Mouse (Mus musculus) neural tube, embryonic 15.5 days (tissue): Measurements from ENCODE around the gene Myo7a. TPM values are rescaled to one million over a fixed set of nuclear protein-coding genes. Genes with fewer than 3 reads are reported as not detected.

Experiments used
- ATAC-seq: fragments of 200-750 bp; cut with Nextera tagmentation; 2 replicates; pipeline ENCODE4 v1.8.0; 2017; ENCODE audit warnings: mild to moderate bottlenecking, moderate TSS enrichment, moderate library complexity; ENCODE audit not compliant: low FRiP score
- H3K27ac ChIP-seq: fragments of 300-500 bp; sonication (generic); replicated peaks from 2 replicates; pipeline ENCODE4 v1.5.1; 2015; ENCODE audit warnings: mild to moderate bottlenecking, inconsistent platforms
- H3K27me3 ChIP-seq: fragments of 300-500 bp; sonication (generic); replicated peaks from 2 replicates; pipeline ENCODE4 v1.6.1; 2015; ENCODE audit warnings: inconsistent platforms
- H3K36me3 ChIP-seq: fragments of 300-500 bp; sonication (generic); 2 replicates; pipeline ENCODE4 v1.6.1; 2015; ENCODE audit warnings: inconsistent platforms
- H3K4me1 ChIP-seq: fragments of 300-500 bp; sonication (generic); 2 replicates; pipeline ENCODE4 v1.6.1; 2015; ENCODE audit warnings: inconsistent platforms
- H3K4me2 ChIP-seq: fragments of 300-500 bp; sonication (generic); 2 replicates; pipeline ENCODE4 v1.6.1; 2015; ENCODE audit warnings: inconsistent platforms, mild to moderate bottlenecking, moderate library complexity
- H3K4me3 ChIP-seq: fragments of 300-500 bp; sonication (generic); replicated peaks from 2 replicates; pipeline ENCODE4 v1.5.1; 2015; ENCODE audit warnings: mild to moderate bottlenecking, inconsistent platforms
- H3K9ac ChIP-seq: fragments of 300-500 bp; sonication (generic); replicated peaks from 2 replicates; pipeline ENCODE4 v1.6.1; 2015; ENCODE audit warnings: mild to moderate bottlenecking, inconsistent platforms
- H3K9me3 ChIP-seq: fragments of 300-500 bp; sonication (generic); replicated peaks from 2 replicates; pipeline ENCODE4 v1.6.1; 2016; ENCODE audit warnings: inconsistent platforms
- WGBS: fragments of 180-500 bp; shearing (Covaris S2); methylation state at CpG from one replicate; pipeline ENCODE4 v1.1.7; 2015; ENCODE audit warnings: mixed read lengths; 5-methylcytosine and 5-hydroxymethylcytosine counted together
- polyA plus RNA-seq: library from polyadenylated mRNA; unstranded; fragments of >200 nt; fragmentation: Nextera tagmentation; extraction: Ambion mirVana; gene quantifications from 2 replicates; pipeline ENCODE4 v1.2.1, GENCODE M21; 2015

The Myo7a gene
- polyA plus RNA-seq, 1 experiment from 2014 or later, result 16.0 TPM

DNA sequence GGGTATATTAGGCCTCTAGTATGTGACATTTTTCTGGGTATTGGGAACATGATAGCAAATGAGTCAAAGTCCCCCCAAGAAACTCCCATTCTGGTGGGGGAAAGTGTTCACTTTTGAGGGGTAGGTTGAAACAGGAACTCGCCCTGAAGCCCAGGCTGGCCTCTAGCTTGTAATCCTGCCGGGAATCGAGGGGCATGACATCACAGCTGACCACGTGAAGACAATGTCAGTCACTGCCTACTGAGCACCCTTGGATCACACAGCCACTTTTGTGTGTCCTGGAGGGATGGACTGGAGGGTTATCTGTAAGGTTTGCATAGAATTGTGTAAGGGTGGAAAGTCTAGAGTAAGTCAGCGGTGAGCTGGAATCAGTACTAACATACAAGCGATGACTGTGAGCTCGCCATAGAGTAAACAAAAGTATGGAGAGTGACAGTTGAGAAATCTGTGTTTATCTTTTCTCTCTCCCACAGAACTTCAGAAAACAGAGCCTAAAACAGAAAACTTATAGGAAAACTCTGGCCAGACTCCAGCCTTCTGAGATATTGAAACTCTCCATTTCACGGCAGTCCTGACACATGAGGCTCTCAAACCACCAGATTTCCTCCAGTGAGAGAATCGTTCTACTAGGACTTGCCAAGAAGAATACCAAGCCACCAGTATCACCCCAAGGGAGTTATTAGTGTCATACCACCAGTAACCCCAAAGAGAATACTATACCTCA lies 71.1 kb downstream of the Myo7a start:
- no peak overlapping the region for H3K4me3 ChIP-seq
- ATAC-seq, result no peak
- no peak overlapping the region for H3K27ac ChIP-seq
- H3K4me1 ChIP-seq, result no peaks in the 10 kb centered on the region
- 88% methylated on average over 9 of the region's 9 CpGs for WGBS
- no peak overlapping the region for H3K9ac ChIP-seq
- no peaks in the 10 kb centered on the region for H3K9me3 ChIP-seq
- H3K4me2 ChIP-seq, result no peak overlapping the region
- no peaks in the 10 kb centered on the region for H3K36me3 ChIP-seq
- H3K27me3 ChIP-seq, result no peaks in the 10 kb centered on the region

DNA sequence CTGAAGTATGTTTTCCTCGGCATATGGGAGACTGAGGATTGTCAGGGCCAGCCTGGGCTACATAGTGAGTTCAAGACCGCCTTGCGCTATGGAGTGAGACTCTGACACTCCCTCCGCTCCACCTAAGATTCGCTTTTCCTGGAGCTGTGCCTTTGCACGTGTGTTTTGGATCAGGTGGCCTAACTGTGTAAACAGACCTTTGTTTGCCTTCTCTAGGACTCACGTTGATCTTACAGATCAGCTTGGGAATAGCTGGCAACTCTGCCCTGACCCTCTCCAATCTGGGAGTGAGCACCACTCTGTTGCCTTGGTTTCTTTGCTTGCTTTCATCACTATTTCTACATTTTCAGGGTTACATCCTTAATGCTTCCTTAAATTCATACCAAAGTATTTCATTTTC lies 116.7 kb downstream of the Myo7a start:
- no peak overlapping the region for H3K4me2 ChIP-seq
- no peak overlapping the region for H3K9ac ChIP-seq
- H3K4me1 ChIP-seq, result no peaks in the 10 kb centered on the region
- H3K27me3 ChIP-seq, result no peaks in the 10 kb centered on the region
- 87% methylated on average over 7 of the region's 7 CpGs for WGBS
- no peak overlapping the region for H3K27ac ChIP-seq
- H3K36me3 ChIP-seq, result no peaks in the 10 kb centered on the region
- H3K4me3 ChIP-seq, result no peak overlapping the region
- no peaks in the 10 kb centered on the region for H3K9me3 ChIP-seq
- no peak for ATAC-seq

Other genes starting within 250 kb of the Myo7a start
- gene Gdpd4, start 199.6 kb downstream of the Myo7a start, polyA plus RNA-seq, result not detected in 2 replicates
- gene Omp, start 26.0 kb upstream of the Myo7a start, polyA plus RNA-seq, result 0.81 and 0.91 TPM in 2 replicates
- 23.6 and 29.4 TPM in 2 replicates for gene Capn5, start 58.8 kb upstream of the Myo7a start, polyA plus RNA-seq
- gene B3gnt6, start 80.0 kb upstream of the Myo7a start, polyA plus RNA-seq, result 0.49 and 0.77 TPM in 2 replicates
- 28.3 and 28.4 TPM in 2 replicates for gene Acer3, start 201.7 kb upstream of the Myo7a start, polyA plus RNA-seq
- gene Tsku, start 241.8 kb upstream of the Myo7a start, polyA plus RNA-seq, result 6.3 and 7.1 TPM in 2 replicates